Mouse (Mus musculus): ENCODE measurements around the gene Gm17606. TPM values are rescaled to one million over a fixed set of nuclear protein-coding genes. Genes with fewer than 3 reads are reported as not detected.

The Gm17606 gene
- polyA plus RNA-seq, 1 experiment from 2014 or later: not detected

- ATAC-seq: no peak
- no peak overlapping the region for H3K27ac ChIP-seq
- H3K36me3 ChIP-seq: peaks cover 49% of the 10 kb centered on the region
- 93% methylated on average over 2 of the region's 2 CpGs for WGBS
- H3K9me3 ChIP-seq: no peaks in the 10 kb centered on the region
- no peak overlapping the region for H3K4me2 ChIP-seq (replicated peaks)
- no peak overlapping the region for H3K4me3 ChIP-seq (replicated peaks)
- no peak overlapping the region for H3K9ac ChIP-seq (replicated peaks)
- H3K27me3 ChIP-seq: no peaks in the 10 kb centered on the region
- H3K4me1 ChIP-seq (replicated peaks): 0 out of 2 replicates have a peak, but pooled peaks cover 5% of the 10 kb centered on the region
Measured at GRCm38 (mm10) chr14:54629797-54630196, 11.0 kb upstream of the Gm17606 start.

- 0 out of 2 replicates have a peak, but pooled peaks cover 5% of the 10 kb centered on the region for H3K4me1 ChIP-seq (replicated peaks)
- 0 out of 2 replicates have a peak overlapping the region, but pooled peaks have one; percentile 7 for H3K9ac ChIP-seq (replicated peaks)
- peak; percentile 53 for ATAC-seq
- no peaks in the 10 kb centered on the region for H3K9me3 ChIP-seq
- H3K27me3 ChIP-seq: no peaks in the 10 kb centered on the region
- H3K4me2 ChIP-seq (replicated peaks): no peak overlapping the region
- no peak overlapping the region for H3K4me3 ChIP-seq (replicated peaks)
- H3K36me3 ChIP-seq: peaks cover 53% of the 10 kb centered on the region
- H3K27ac ChIP-seq: peak overlapping the region; percentile 55
- WGBS: 74% methylated on average over 11 of the region's 11 CpGs
Measured at GRCm38 (mm10) chr14:54630583-54631239, 10.0 kb upstream of the Gm17606 start.

- Histone ChIP-seq H3K27ac (peak overlapping the region; percentile 1; the same call in 1 of the 2 replicates), H3K4me2 (replicated peaks) (no peak overlapping the region), H3K36me3 (peaks cover 58% of the 10 kb centered on the region), H3K4me3 (replicated peaks) (no peak overlapping the region), H3K9me3 (no peaks in the 10 kb centered on the region), H3K9ac (replicated peaks) (no peak overlapping the region), H3K27me3 (no peaks in the 10 kb centered on the region), H3K4me1 (replicated peaks) (0 out of 2 replicates have a peak, but pooled peaks cover 5% of the 10 kb centered on the region)
- WGBS: 75% methylated on average over 4 of the region's 4 CpGs
- ATAC-seq: 0 out of 2 replicates have a peak, but pooled peaks have one; percentile 27
Measured at GRCm38 (mm10) chr14:54631240-54631599, 9.5 kb upstream of the Gm17606 start.

- 0 out of 2 replicates have a peak overlapping the region, but pooled peaks have one; percentile 23 for H3K9ac ChIP-seq (replicated peaks)
- no peaks in the 10 kb centered on the region for H3K27me3 ChIP-seq
- H3K4me1 ChIP-seq (replicated peaks): 0 out of 2 replicates have a peak, but pooled peaks cover 5% of the 10 kb centered on the region
- H3K9me3 ChIP-seq: no peaks in the 10 kb centered on the region
- peaks cover 68% of the 10 kb centered on the region for H3K36me3 ChIP-seq
- WGBS: 95% methylated on average over 35 of the region's 37 CpGs
- no peak overlapping the region for H3K27ac ChIP-seq
- H3K4me3 ChIP-seq (replicated peaks): no peak overlapping the region
- H3K4me2 ChIP-seq (replicated peaks): no peak overlapping the region
- no peak for ATAC-seq
Measured at GRCm38 (mm10) chr14:54632252-54632651, 8.5 kb upstream of the Gm17606 start.

- H3K36me3 ChIP-seq: peaks cover 86% of the 10 kb centered on the region
- H3K9me3 ChIP-seq: no peaks in the 10 kb centered on the region
- no peak for ATAC-seq
- 85% methylated on average over 4 of the region's 4 CpGs for WGBS
- H3K27me3 ChIP-seq: no peaks in the 10 kb centered on the region
- no peak overlapping the region for H3K4me2 ChIP-seq (replicated peaks)
- no peak overlapping the region for H3K4me3 ChIP-seq (replicated peaks)
- H3K4me1 ChIP-seq (replicated peaks): peaks cover 19% of the 10 kb centered on the region
- no peak overlapping the region for H3K27ac ChIP-seq
- no peak overlapping the region for H3K9ac ChIP-seq (replicated peaks)
Measured at GRCm38 (mm10) chr14:54634182-54634581, 6.6 kb upstream of the Gm17606 start.

GRCm38 (mm10) chr14:54636954-54637353, 3.8 kb upstream of the Gm17606 start:
- no peak overlapping the region for H3K27ac ChIP-seq
- no peak for ATAC-seq
- H3K4me1 ChIP-seq (replicated peaks): peaks cover 34% of the 10 kb centered on the region
- WGBS: 51% methylated on average over 8 of the region's 8 CpGs
- H3K9ac ChIP-seq (replicated peaks): no peak overlapping the region
- peaks cover 64% of the 10 kb centered on the region for H3K36me3 ChIP-seq
- H3K4me2 ChIP-seq (replicated peaks): no peak overlapping the region
- no peak overlapping the region for H3K4me3 ChIP-seq (replicated peaks)
- H3K9me3 ChIP-seq: no peaks in the 10 kb centered on the region
- no peaks in the 10 kb centered on the region for H3K27me3 ChIP-seq

GRCm38 (mm10) chr14:54638210-54638609, 2.5 kb upstream of the Gm17606 start:
- H3K36me3 ChIP-seq: peaks cover 63% of the 10 kb centered on the region
- peak overlapping the region; percentile 2; the same call in 1 of the 2 replicates for H3K4me2 ChIP-seq (replicated peaks)
- no peak for ATAC-seq
- H3K9ac ChIP-seq (replicated peaks): peak overlapping the region; percentile 23; the same call in 1 of the 2 replicates
- no peaks in the 10 kb centered on the region for H3K9me3 ChIP-seq
- peaks cover 37% of the 10 kb centered on the region for H3K4me1 ChIP-seq (replicated peaks)
- H3K27me3 ChIP-seq: no peaks in the 10 kb centered on the region
- H3K27ac ChIP-seq: no peak overlapping the region
- no peak overlapping the region for H3K4me3 ChIP-seq (replicated peaks)
- 82% methylated on average over 5 of the region's 5 CpGs for WGBS

- Histone ChIP-seq H3K4me1 (replicated peaks) (peaks cover 34% of the 10 kb centered on the region), H3K4me3 (replicated peaks) (peak overlapping the region; percentile 79), H3K4me2 (replicated peaks) (peak overlapping the region; percentile 85), H3K27me3 (no peaks in the 10 kb centered on the region), H3K27ac (peak overlapping the region; percentile 21; the same call in 1 of the 2 replicates), H3K9ac (replicated peaks) (peak overlapping the region; percentile 99), H3K9me3 (no peaks in the 10 kb centered on the region), H3K36me3 (peaks cover 66% of the 10 kb centered on the region)
- WGBS: 17% methylated on average over 4 of the region's 4 CpGs
- no peak for ATAC-seq
Measured at GRCm38 (mm10) chr14:54640121-54640520, 631 bp upstream of the Gm17606 start.

GRCm38 (mm10) chr14:54641305-54641969, 685 bp downstream of the Gm17606 start, which contains the start of gene Cdh24:
Gene Cdh24 (minus strand): TSS chr14:54641364.
- Histone ChIP-seq H3K4me1 (replicated peaks) (peaks cover 34% of the 10 kb centered on the region), H3K27ac (peak within 1 kb of the TSS; percentile 91), H3K4me2 (replicated peaks) (peak within 1 kb of the TSS; percentile 85), H3K4me3 (replicated peaks) (peak within 1 kb of the TSS; percentile 79), H3K9me3 (no peaks in the 10 kb centered on the region), H3K27me3 (no peaks in the 10 kb centered on the region), H3K9ac (replicated peaks) (peak within 1 kb of the TSS; percentile 99), H3K36me3 (peaks cover 69% of the 10 kb centered on the region)
- WGBS: under 1% methylated on average over 41 of the region's 52 CpGs
- peak; percentile 93 for ATAC-seq

GRCm38 (mm10) chr14:54642224-54642944, 1.6 kb downstream of the Gm17606 start:
- H3K36me3 ChIP-seq: peaks cover 69% of the 10 kb centered on the region
- H3K9me3 ChIP-seq: no peaks in the 10 kb centered on the region
- no peak overlapping the region for H3K4me3 ChIP-seq (replicated peaks)

GRCm38 (mm10) chr14:54643011-54643410, 2.3 kb downstream of the Gm17606 start:
- no peaks in the 10 kb centered on the region for H3K9me3 ChIP-seq
- WGBS: 84% methylated on average over 2 of the region's 2 CpGs
- peaks cover 35% of the 10 kb centered on the region for H3K4me1 ChIP-seq (replicated peaks)
- no peak overlapping the region for H3K4me3 ChIP-seq (replicated peaks)
- peaks cover 69% of the 10 kb centered on the region for H3K36me3 ChIP-seq
- no peak for ATAC-seq
- H3K27ac ChIP-seq: peak overlapping the region; percentile 11; the same call in 1 of the 2 replicates
- H3K27me3 ChIP-seq: no peaks in the 10 kb centered on the region
- H3K4me2 ChIP-seq (replicated peaks): no peak overlapping the region
- no peak overlapping the region for H3K9ac ChIP-seq (replicated peaks)

More at GRCm38 (mm10) chr14:54642224-54642944, 1.6 kb downstream of the Gm17606 start:
- Histone ChIP-seq H3K4me2 (replicated peaks) (no peak overlapping the region), H3K27me3 (no peaks in the 10 kb centered on the region), H3K4me1 (replicated peaks) (peaks cover 34% of the 10 kb centered on the region), H3K9ac (replicated peaks) (no peak overlapping the region), H3K27ac (peak overlapping the region; percentile 91)
- 81% methylated on average over 25 of the region's 25 CpGs for WGBS
- no peak for ATAC-seq

All from midbrain, embryonic 13.5 days (tissue).